Mouse (Mus musculus) spleen, adult 2 months (tissue): ENCODE results near the gene P2ry12.

Experiments used
- CTCF ChIP-seq: fragments of 200-500 bp; IDR thresholded peaks from 2 replicates; pipeline ENCODE4 v1.5.1; 2011; ENCODE audit warnings: mild to moderate bottlenecking, inconsistent platforms; ENCODE audit not compliant: insufficient read depth, insufficient read length, insufficient replicate concordance; ENCODE audit errors: extremely low read depth
- POLR2A ChIP-seq: fragments of 200-500 bp; IDR thresholded peaks from 2 replicates; pipeline ENCODE4 v1.6.1; 2011; ENCODE audit warnings: low read depth, low read length, inconsistent platforms

- TF ChIP-seq CTCF (no peak), POLR2A (no peak)
Measured at GRCm38 (mm10) chr3:59243384-59243783, 19.3 kb downstream of the P2ry12 start.
